Comparison of ENCODE assay signal across 25 mouse cellular contexts in genomic region chr1:105669700-105670099, GRCm38 (mm10).
"Had no signal": no experiment of that assay in that cellular context is flagged by ENCODE, and none has a peak within 500 bp of the region (broad histone marks: within the 10 kb centered on the region; RNA-seq: fewer than 3 reads in every experiment).

No protein-coding gene starts in this region.

- H3K27ac ChIP-seq: heart, adult 2 months; heart, embryonic 13.5 days; heart, embryonic 15.5 days; hindbrain, embryonic 13.5 days; hindbrain, embryonic 15.5 days; hindbrain, postnatal 0 days; kidney, embryonic 15.5 days; kidney, postnatal 0 days; limb, embryonic 10.5 days; limb, embryonic 12.5 days had no signal

- H3K27me3 ChIP-seq: heart, embryonic 13.5 days; heart, embryonic 15.5 days; hindbrain, embryonic 13.5 days; hindbrain, embryonic 15.5 days; kidney, embryonic 15.5 days; limb, embryonic 12.5 days had no signal

- ATAC-seq: hindbrain, postnatal 0 days; intestine, embryonic 16.5 days had no signal

- H3K4me3 ChIP-seq: heart, adult 2 months; heart, embryonic 13.5 days; heart, embryonic 15.5 days; hindbrain, embryonic 13.5 days; hindbrain, embryonic 15.5 days; kidney, embryonic 15.5 days; limb, embryonic 10.5 days; limb, embryonic 12.5 days had no signal

- H3K9ac ChIP-seq: heart, embryonic 13.5 days; heart, embryonic 15.5 days; hindbrain, embryonic 13.5 days; hindbrain, embryonic 15.5 days; kidney, embryonic 15.5 days; limb, embryonic 12.5 days had no signal

- H3K36me3 ChIP-seq: heart, embryonic 13.5 days; heart, embryonic 15.5 days; hindbrain, embryonic 13.5 days; hindbrain, embryonic 15.5 days; kidney, embryonic 15.5 days; limb, embryonic 12.5 days had no signal

- H3K9me3 ChIP-seq: heart, embryonic 13.5 days; heart, embryonic 15.5 days; hindbrain, embryonic 13.5 days; hindbrain, embryonic 15.5 days; kidney, embryonic 15.5 days; limb, embryonic 10.5 days; limb, embryonic 12.5 days had no signal

- H3K4me2 ChIP-seq: heart, embryonic 11.5 days; heart, embryonic 13.5 days; heart, embryonic 15.5 days; hindbrain, embryonic 13.5 days; hindbrain, embryonic 15.5 days; kidney, embryonic 15.5 days; limb, embryonic 12.5 days had no signal

- DNase-seq: gastrocnemius, postnatal 14 days; gastrocnemius, postnatal 36 days; heart, adult 11 months; heart, adult 2 months; heart, postnatal 14 days; heart, postnatal 36 days; kidney, adult 11 months; kidney, adult 2 months; kidney, adult 9 months; kidney, postnatal 14 days; kidney, postnatal 36 days; layer of hippocampus, adult 9-11 months; layer of hippocampus, postnatal 36 days; liver had no signal
